Mouse (Mus musculus) intestine, postnatal 0 days (tissue): ENCODE data around the gene Igfbp2. TPM values are rescaled to one million over a fixed set of nuclear protein-coding genes. Genes with fewer than 3 reads are reported as not detected.
A peak's percentile ranks its signal among the peaks of the same experiment; 100 is the strongest.

Experiments used
- ATAC-seq: fragments of 200-750 bp; cut with Nextera tagmentation; 2 replicates; pipeline ENCODE4 v1.8.0; 2017; ENCODE audit warnings: mild to moderate bottlenecking, moderate TSS enrichment, moderate library complexity
- H3K27ac ChIP-seq: fragments of 300-500 bp; sonication (generic); 2 replicates; pipeline ENCODE4 v1.5.1; 2014; ENCODE audit warnings: mild to moderate bottlenecking, low read depth, low read length, moderate library complexity
- H3K27me3 ChIP-seq: fragments of 300-500 bp; sonication (generic); replicated peaks from 2 replicates; pipeline ENCODE4 v1.6.1; 2014; ENCODE audit warnings: low read length, mixed read lengths; ENCODE audit not compliant: control insufficient read depth, insufficient read depth
- H3K36me3 ChIP-seq: fragments of 300-500 bp; sonication (generic); 2 replicates; pipeline ENCODE4 v1.6.1; 2014; ENCODE audit warnings: mild to moderate bottlenecking, moderate library complexity; ENCODE audit not compliant: control insufficient read depth, insufficient read depth
- H3K4me1 ChIP-seq: fragments of 300-500 bp; sonication (generic); replicated peaks from 2 replicates; pipeline ENCODE4 v1.6.1; 2014; ENCODE audit warnings: antibody characterized with exemption, low read length, mixed read lengths; ENCODE audit not compliant: control insufficient read depth, insufficient read depth
- H3K4me2 ChIP-seq: fragments of 300-500 bp; sonication (generic); replicated peaks from 2 replicates; pipeline ENCODE4 v1.6.1; 2014; ENCODE audit warnings: low read depth, mild to moderate bottlenecking, moderate library complexity
- H3K4me3 ChIP-seq: fragments of 300-500 bp; sonication (generic); 2 replicates; pipeline ENCODE4 v1.5.1; 2014; ENCODE audit warnings: low read depth, low read length
- H3K9ac ChIP-seq: fragments of 300-500 bp; sonication (generic); 2 replicates; pipeline ENCODE4 v1.6.1; 2014; ENCODE audit warnings: mild to moderate bottlenecking, low read depth, low read length
- H3K9me3 ChIP-seq: fragments of 300-500 bp; sonication (generic); 2 replicates; pipeline ENCODE4 v1.6.1; 2016; ENCODE audit warnings: mixed run types; ENCODE audit not compliant: control insufficient read depth
- CTCF ChIP-seq: sonication (generic); IDR thresholded peaks from 2 replicates; pipeline ENCODE4 v1.5.1; 2016; ENCODE audit warnings: low read depth, mild to moderate bottlenecking, control low read depth, antibody characterized with exemption, moderate library complexity
- WGBS: fragments of 180-500 bp; shearing (Covaris S2); extraction: QIAGEN DNeasy Blood & Tissue Kit; methylation state at CpG from one replicate; pipeline ENCODE4 v1.1.7; 2014; 5-methylcytosine and 5-hydroxymethylcytosine counted together
- polyA plus RNA-seq: library from polyadenylated mRNA; unstranded; fragments of >200 nt; fragmentation: Nextera tagmentation; extraction: Ambion mirVana; gene quantifications from 2 replicates; pipeline ENCODE4 v1.2.1, GENCODE M21; 2015

Igfbp2 gene
- polyA plus RNA-seq: 75.6 and 94.0 TPM in 2 replicates

GRCm38 (mm10) chr1:72823751-72824706 lies at the start of gene Igfbp2:
Igfbp2 (plus strand) TSS chr1:72824503.
- no peaks in the 10 kb centered on the region for H3K4me1 ChIP-seq
- peak within 1 kb of the TSS; percentile 31 for H3K9ac ChIP-seq
- no peaks in the 10 kb centered on the region for H3K36me3 ChIP-seq
- H3K27ac ChIP-seq: no peak within 1 kb of the TSS
- no peaks in the 10 kb centered on the region for H3K9me3 ChIP-seq
- no peak for TF ChIP-seq CTCF
- peak; percentile 22; the same call in 1 of the 2 replicates for ATAC-seq
- WGBS: 6% methylated on average over 38 of the region's 58 CpGs
- peaks cover 22% of the 10 kb centered on the region; the same call in 1 of the 2 replicates for H3K27me3 ChIP-seq
- H3K4me2 ChIP-seq: peak within 1 kb of the TSS; percentile 90
- peak within 1 kb of the TSS; percentile 47 for H3K4me3 ChIP-seq

- no peaks in the 10 kb centered on the region for H3K9me3 ChIP-seq
- H3K4me3 ChIP-seq: no peak overlapping the region
- no peak overlapping the region for H3K4me2 ChIP-seq
- no peak for TF ChIP-seq CTCF
- no peaks in the 10 kb centered on the region for H3K4me1 ChIP-seq
- no peaks in the 10 kb centered on the region for H3K27me3 ChIP-seq
- H3K27ac ChIP-seq: no peak overlapping the region
- WGBS: 20% methylated on average over 6 of the region's 6 CpGs
- no peaks in the 10 kb centered on the region for H3K36me3 ChIP-seq
- no peak for ATAC-seq
- H3K9ac ChIP-seq: no peak overlapping the region
Measured at GRCm38 (mm10) chr1:72778789-72779188, 45.5 kb upstream of the Igfbp2 start.

GRCm38 (mm10) chr1:72780720-72781119 lies 43.6 kb upstream of the Igfbp2 start:
- Histone ChIP-seq H3K4me3 (no peak overlapping the region), H3K4me1 (no peaks in the 10 kb centered on the region), H3K27ac (no peak overlapping the region), H3K27me3 (no peaks in the 10 kb centered on the region), H3K9ac (no peak overlapping the region), H3K4me2 (no peak overlapping the region), H3K9me3 (no peaks in the 10 kb centered on the region), H3K36me3 (no peaks in the 10 kb centered on the region)
- ATAC-seq: no peak
- TF ChIP-seq CTCF: no peak
- WGBS: 42% methylated on average over 7 of the region's 7 CpGs

- no peak overlapping the region for H3K4me3 ChIP-seq
- no peaks in the 10 kb centered on the region for H3K9me3 ChIP-seq
- H3K4me2 ChIP-seq: no peak overlapping the region
- no peak for ATAC-seq
- H3K4me1 ChIP-seq: no peaks in the 10 kb centered on the region
- no peak overlapping the region for H3K27ac ChIP-seq
- H3K27me3 ChIP-seq: no peaks in the 10 kb centered on the region
- H3K36me3 ChIP-seq: no peaks in the 10 kb centered on the region
- 34% methylated on average over 2 of the region's 2 CpGs for WGBS
- H3K9ac ChIP-seq: no peak overlapping the region
- TF ChIP-seq CTCF: no peak
Measured at GRCm38 (mm10) chr1:72783341-72783740, 41.0 kb upstream of the Igfbp2 start.

- TF ChIP-seq CTCF: no peak
- ATAC-seq: no peak
- H3K4me3 ChIP-seq: no peak overlapping the region
- no peaks in the 10 kb centered on the region for H3K4me1 ChIP-seq
- no peaks in the 10 kb centered on the region for H3K36me3 ChIP-seq
- no peaks in the 10 kb centered on the region for H3K27me3 ChIP-seq
- H3K9ac ChIP-seq: no peak overlapping the region
- no peak overlapping the region for H3K27ac ChIP-seq
- H3K9me3 ChIP-seq: no peaks in the 10 kb centered on the region
- H3K4me2 ChIP-seq: no peak overlapping the region
- WGBS: 29% methylated on average over 7 of the region's 7 CpGs
Measured at GRCm38 (mm10) chr1:72784018-72784417, 40.3 kb upstream of the Igfbp2 start.

- Histone ChIP-seq H3K9me3 (no peaks in the 10 kb centered on the region), H3K4me1 (no peaks in the 10 kb centered on the region), H3K4me3 (no peak overlapping the region), H3K36me3 (no peaks in the 10 kb centered on the region), H3K4me2 (no peak overlapping the region), H3K9ac (no peak overlapping the region), H3K27me3 (no peaks in the 10 kb centered on the region), H3K27ac (no peak overlapping the region)
- no peak for TF ChIP-seq CTCF
- WGBS: 33% methylated on average over 3 of the region's 3 CpGs
- ATAC-seq: no peak
Measured at GRCm38 (mm10) chr1:72790670-72791069, 33.6 kb upstream of the Igfbp2 start.
